Mouse (Mus musculus) erythroblast, embryonic 14.5 days (primary cell): ENCODE measurements at regions not wholly inside any gene's neighbourhood (a gene's known extent, or its start where the extent isn't known, plus 50 kb on each side); places are given as distances from the start of the nearest gene placed in this dataset.

Experiments
- H3K27me3 ChIP-seq: 2 replicates; pipeline ENCODE4 v1.6.1; 2012; ENCODE audit warnings: inconsistent platforms; ENCODE audit not compliant: control insufficient read depth
- H3K36me3 ChIP-seq: 2 replicates; pipeline ENCODE4 v1.6.1; 2012; ENCODE audit warnings: mild to moderate bottlenecking, inconsistent platforms; ENCODE audit not compliant: control insufficient read depth
- H3K4me1 ChIP-seq: 2 replicates; pipeline ENCODE4 v1.6.1; 2012; ENCODE audit warnings: inconsistent platforms; ENCODE audit not compliant: control insufficient read depth
- H3K4me3 ChIP-seq: replicated peaks from 2 replicates; pipeline ENCODE3; 2012; ENCODE audit warnings: moderate library complexity, mild to moderate bottlenecking, inconsistent platforms
- H3K9me3 ChIP-seq: 2 replicates; pipeline ENCODE4 v1.6.1; 2012; ENCODE audit warnings: low read length, inconsistent platforms, mixed read lengths; ENCODE audit not compliant: control insufficient read depth
- GATA1 ChIP-seq: IDR thresholded peaks from 2 replicates; pipeline ENCODE4 v1.6.1; 2012; ENCODE audit warnings: low read length, inconsistent platforms, mixed read lengths
- TAL1 ChIP-seq: IDR thresholded peaks from 3 replicates; pipeline ENCODE4 v1.6.1; 2012; ENCODE audit warnings: low read length, inconsistent platforms, mixed read lengths

- Histone ChIP-seq H3K9me3 (no peaks in the 10 kb centered on the region), H3K36me3 (no peaks in the 10 kb centered on the region), H3K4me1 (no peaks in the 10 kb centered on the region), H3K4me3 (no peak overlapping the region), H3K27me3 (no peaks in the 10 kb centered on the region)
- TF ChIP-seq GATA1 (no peak), TAL1 (no peak)
Observed at GRCm38 (mm10) chr12:16381026-16381425, 229.7 kb downstream of the Lpin1 start.

DNA sequence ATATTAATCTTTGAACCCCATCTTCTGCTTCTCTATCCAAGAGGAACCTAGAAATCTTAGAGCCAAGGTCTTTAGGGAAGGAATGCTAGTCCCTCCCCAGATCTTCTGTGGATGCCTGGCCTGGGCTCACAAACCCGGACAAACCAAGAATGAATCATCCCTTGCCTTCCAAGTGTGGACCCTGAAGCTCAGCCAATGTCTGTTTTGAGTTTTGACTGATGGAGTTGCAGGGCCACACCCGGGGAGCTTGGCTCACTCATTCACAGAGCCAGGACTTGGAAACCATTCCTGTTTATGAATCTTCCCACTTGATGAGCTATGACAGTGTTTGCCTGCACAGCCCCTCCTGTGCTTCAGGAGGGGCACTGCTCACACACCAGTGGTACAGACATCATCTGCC is 230.4 kb downstream of the Lpin1 start:
- no peak overlapping the region for H3K4me3 ChIP-seq
- H3K9me3 ChIP-seq: no peaks in the 10 kb centered on the region

GRCm38 (mm10) chr12:16379415-16379814 is 231.4 kb downstream of the Lpin1 start:
- H3K4me3 ChIP-seq: no peak overlapping the region
- H3K9me3 ChIP-seq: no peaks in the 10 kb centered on the region
- H3K36me3 ChIP-seq: no peaks in the 10 kb centered on the region
- no peak for TF ChIP-seq GATA1
- no peak for TF ChIP-seq TAL1
- no peaks in the 10 kb centered on the region for H3K4me1 ChIP-seq
- H3K27me3 ChIP-seq: no peaks in the 10 kb centered on the region

More for the DNA sequence above, 230.4 kb downstream of the Lpin1 start:
- no peak for TF ChIP-seq GATA1
- H3K27me3 ChIP-seq: no peaks in the 10 kb centered on the region
- H3K36me3 ChIP-seq: no peaks in the 10 kb centered on the region
- no peaks in the 10 kb centered on the region for H3K4me1 ChIP-seq

GRCm38 (mm10) chr12:16378501-16378900 is 232.3 kb downstream of the Lpin1 start:
- no peaks in the 10 kb centered on the region for H3K27me3 ChIP-seq
- H3K36me3 ChIP-seq: no peaks in the 10 kb centered on the region
- TF ChIP-seq GATA1: no peak
- no peak for TF ChIP-seq TAL1
- no peak overlapping the region for H3K4me3 ChIP-seq
- no peaks in the 10 kb centered on the region for H3K4me1 ChIP-seq
- no peaks in the 10 kb centered on the region for H3K9me3 ChIP-seq

DNA sequence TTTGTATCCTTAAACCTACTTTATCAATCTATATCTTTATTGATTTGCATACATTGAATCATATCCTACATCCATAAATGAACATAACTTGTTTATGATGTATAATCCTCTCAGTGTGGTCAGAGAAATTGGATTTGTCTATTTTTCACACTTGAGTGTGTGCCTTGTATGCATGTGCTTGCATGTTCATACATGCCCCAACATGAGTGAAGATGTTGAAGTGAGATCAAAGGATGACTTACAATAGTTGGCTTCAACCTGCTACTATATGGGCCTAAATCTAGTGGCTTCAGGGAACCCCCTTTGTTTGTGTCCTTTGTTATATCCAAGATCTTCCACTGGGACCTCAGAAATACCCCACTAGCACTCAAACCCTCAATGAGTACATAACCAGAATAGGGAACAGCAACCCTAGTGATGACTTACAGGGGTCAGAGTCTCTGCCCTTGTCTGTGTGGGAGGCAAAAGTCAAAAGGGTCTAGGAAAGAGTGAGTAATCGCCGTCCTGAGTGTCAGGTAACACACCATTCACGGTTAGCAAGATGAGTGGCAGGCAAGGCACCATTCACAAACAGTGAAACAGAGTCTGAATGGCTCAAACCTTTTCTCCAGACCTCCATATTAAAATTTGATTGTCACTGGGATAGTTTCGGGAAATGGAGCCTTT is 236.3 kb downstream of the Lpin1 start:
- Histone ChIP-seq H3K9me3 (no peaks in the 10 kb centered on the region), H3K36me3 (no peaks in the 10 kb centered on the region), H3K4me1 (no peaks in the 10 kb centered on the region), H3K4me3 (no peak overlapping the region), H3K27me3 (no peaks in the 10 kb centered on the region)
- no peak for TF ChIP-seq GATA1
- TF ChIP-seq TAL1: no peak

GRCm38 (mm10) chr12:16370061-16370460 is 240.7 kb downstream of the Lpin1 start:
- TF ChIP-seq GATA1 (no peak), TAL1 (no peak)
- Histone ChIP-seq H3K4me1 (no peaks in the 10 kb centered on the region), H3K36me3 (no peaks in the 10 kb centered on the region), H3K27me3 (no peaks in the 10 kb centered on the region), H3K9me3 (no peaks in the 10 kb centered on the region), H3K4me3 (no peak overlapping the region)

- H3K27me3 ChIP-seq: no peaks in the 10 kb centered on the region
- no peak overlapping the region for H3K4me3 ChIP-seq
- H3K4me1 ChIP-seq: no peaks in the 10 kb centered on the region
- TF ChIP-seq TAL1 (no peak), GATA1 (no peak)
- H3K9me3 ChIP-seq: 0 out of 2 replicates have a peak, but pooled peaks cover 3% of the 10 kb centered on the region
- H3K36me3 ChIP-seq: no peaks in the 10 kb centered on the region
Observed at GRCm38 (mm10) chr12:16362341-16362740, 248.4 kb downstream of the Lpin1 start.

GRCm38 (mm10) chr12:16358831-16359230 is 251.9 kb downstream of the Lpin1 start:
- Histone ChIP-seq H3K4me1 (no peaks in the 10 kb centered on the region), H3K36me3 (no peaks in the 10 kb centered on the region), H3K4me3 (no peak overlapping the region), H3K27me3 (no peaks in the 10 kb centered on the region), H3K9me3 (0 out of 2 replicates have a peak, but pooled peaks cover 3% of the 10 kb centered on the region)
- TF ChIP-seq TAL1 (no peak), GATA1 (no peak)

DNA sequence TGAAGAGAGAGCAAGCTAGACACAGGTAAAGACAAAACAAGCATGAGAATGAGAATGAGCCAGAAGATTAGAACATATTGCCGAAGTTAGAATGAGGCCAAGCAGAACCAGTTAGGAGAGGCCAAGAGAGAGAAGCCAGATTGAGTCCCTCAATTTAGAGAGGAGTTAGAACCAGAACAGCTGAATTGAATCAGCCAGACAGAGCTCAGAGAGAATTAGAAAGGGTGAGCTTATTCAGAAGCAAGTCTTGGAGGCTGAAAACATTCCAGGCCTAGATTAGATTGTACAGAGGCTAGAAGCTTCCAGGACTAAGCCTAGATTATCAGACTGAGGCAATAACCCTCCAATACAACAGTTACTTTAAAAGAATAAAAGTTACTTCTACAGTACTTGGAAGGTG is 256.1 kb downstream of the Lpin1 start:
- Histone ChIP-seq H3K9me3 (no peaks in the 10 kb centered on the region), H3K36me3 (no peaks in the 10 kb centered on the region), H3K27me3 (no peaks in the 10 kb centered on the region), H3K4me3 (no peak overlapping the region), H3K4me1 (no peaks in the 10 kb centered on the region)
- TF ChIP-seq GATA1 (no peak), TAL1 (no peak)

DNA sequence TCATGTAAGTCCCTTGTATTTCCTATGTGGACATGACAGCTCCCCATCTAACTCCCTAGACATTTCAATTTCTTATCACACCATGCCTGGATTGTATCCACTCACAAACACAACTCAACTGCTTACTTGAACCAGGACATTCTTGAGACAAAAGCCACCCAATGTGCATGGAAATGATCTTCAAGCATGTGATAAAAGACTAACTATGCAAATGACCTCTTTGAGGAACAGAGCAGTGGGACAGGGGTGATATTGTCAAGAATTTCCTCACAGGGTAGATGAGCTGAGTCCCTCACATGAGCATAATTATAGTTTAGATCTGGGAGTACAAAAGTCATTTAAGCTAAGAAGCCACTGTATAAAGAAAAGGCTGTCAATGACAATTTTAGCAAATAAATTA is 259.0 kb downstream of the Lpin1 start:
- no peaks in the 10 kb centered on the region for H3K27me3 ChIP-seq
- TF ChIP-seq GATA1 (no peak), TAL1 (no peak)

More for the DNA sequence above, 259.0 kb downstream of the Lpin1 start:
- Histone ChIP-seq H3K4me3 (no peak overlapping the region), H3K4me1 (no peaks in the 10 kb centered on the region), H3K36me3 (no peaks in the 10 kb centered on the region), H3K9me3 (no peaks in the 10 kb centered on the region)
